Mouse (Mus musculus): ENCODE results near the gene Slc30a5. TPM values are rescaled to one million over a fixed set of nuclear protein-coding genes. Genes with fewer than 3 reads are reported as not detected.

Slc30a5 gene
- polyA plus RNA-seq (2012): 0.15 TPM in 2 replicates

- TF ChIP-seq GATA1 (IDR thresholded peaks at IDR 0.05; ENCODE audit: low read length) (no peak), TAL1 (IDR thresholded peaks at IDR 0.05; ENCODE audit: low read length) (no peak)
- Histone ChIP-seq H3K36me3 (ENCODE audit: control insufficient read depth) (peaks cover 17% of the 10 kb centered on the region), H3K27me3 (ENCODE audit: control insufficient read depth) (peaks cover 2% of the 10 kb centered on the region; the same call in 1 of the 2 replicates), H3K9me3 (ENCODE audit: control insufficient read depth, low read length) (no peaks in the 10 kb centered on the region), H3K4me1 (ENCODE audit: control insufficient read depth) (peaks cover 29% of the 10 kb centered on the region), H3K4me3 (replicated peaks) (peak within 1 kb of the TSS; percentile 97)
Measured at GRCm38 (mm10) chr13:100832741-100833639, at the start of gene Slc30a5. Gene Slc30a5, minus strand, starts transcription at chr13:100833427.

- no peaks in the 10 kb centered on the region for H3K4me1 ChIP-seq (ENCODE audit: control insufficient read depth)
- H3K36me3 ChIP-seq (ENCODE audit: control insufficient read depth): no peaks in the 10 kb centered on the region
- TF ChIP-seq GATA1 (IDR thresholded peaks at IDR 0.05; ENCODE audit: low read length): no peak
- TF ChIP-seq TAL1 (IDR thresholded peaks at IDR 0.05; ENCODE audit: low read length): no peak
- H3K4me3 ChIP-seq (replicated peaks): no peak overlapping the region
- H3K27me3 ChIP-seq (ENCODE audit: control insufficient read depth): no peaks in the 10 kb centered on the region
- no peaks in the 10 kb centered on the region for H3K9me3 ChIP-seq (ENCODE audit: control insufficient read depth, low read length)
Measured at GRCm38 (mm10) chr13:100881944-100882343, 48.7 kb upstream of the Slc30a5 start.

GRCm38 (mm10) chr13:100879806-100880205 lies 46.6 kb upstream of the Slc30a5 start:
- Histone ChIP-seq H3K27me3 (ENCODE audit: control insufficient read depth) (no peaks in the 10 kb centered on the region), H3K4me1 (ENCODE audit: control insufficient read depth) (peaks cover 8% of the 10 kb centered on the region), H3K9me3 (ENCODE audit: control insufficient read depth, low read length) (no peaks in the 10 kb centered on the region), H3K36me3 (ENCODE audit: control insufficient read depth) (no peaks in the 10 kb centered on the region), H3K4me3 (replicated peaks) (no peak overlapping the region)
- TF ChIP-seq TAL1 (IDR thresholded peaks at IDR 0.05; ENCODE audit: low read length) (no peak), GATA1 (IDR thresholded peaks at IDR 0.05; ENCODE audit: low read length) (no peak)

GRCm38 (mm10) chr13:100879326-100879725 lies 46.1 kb upstream of the Slc30a5 start:
- no peak overlapping the region for H3K4me3 ChIP-seq (replicated peaks)
- TF ChIP-seq GATA1 (IDR thresholded peaks at IDR 0.05; ENCODE audit: low read length) (no peak), TAL1 (IDR thresholded peaks at IDR 0.05; ENCODE audit: low read length) (no peak)
- no peaks in the 10 kb centered on the region for H3K36me3 ChIP-seq (ENCODE audit: control insufficient read depth)
- H3K27me3 ChIP-seq (ENCODE audit: control insufficient read depth): no peaks in the 10 kb centered on the region
- no peaks in the 10 kb centered on the region for H3K9me3 ChIP-seq (ENCODE audit: control insufficient read depth, low read length)
- H3K4me1 ChIP-seq (ENCODE audit: control insufficient read depth): peaks cover 11% of the 10 kb centered on the region

DNA sequence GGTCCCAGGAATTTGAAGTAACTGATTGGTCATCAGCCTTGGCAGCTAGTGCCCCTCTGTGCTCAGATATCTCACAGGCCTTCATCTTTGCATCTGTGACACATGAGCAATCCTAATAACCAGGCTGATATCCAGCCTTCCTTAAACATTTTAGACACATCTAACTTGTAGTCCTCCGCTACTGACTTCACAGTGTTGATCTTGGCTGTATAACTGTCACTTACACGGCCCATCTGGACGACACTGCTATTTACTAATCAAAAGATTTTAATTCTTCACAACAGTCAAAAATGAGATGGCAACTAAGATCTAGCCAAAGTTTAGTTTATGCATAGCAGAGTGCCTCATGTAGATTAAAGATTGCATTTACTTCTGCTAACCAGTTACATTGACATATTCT lies 45.0 kb upstream of the Slc30a5 start:
- Histone ChIP-seq H3K4me3 (replicated peaks) (no peak overlapping the region), H3K4me1 (ENCODE audit: control insufficient read depth) (peaks cover 13% of the 10 kb centered on the region), H3K27me3 (ENCODE audit: control insufficient read depth) (no peaks in the 10 kb centered on the region), H3K36me3 (ENCODE audit: control insufficient read depth) (no peaks in the 10 kb centered on the region), H3K9me3 (ENCODE audit: control insufficient read depth, low read length) (no peaks in the 10 kb centered on the region)
- no peak for TF ChIP-seq GATA1 (IDR thresholded peaks at IDR 0.05; ENCODE audit: low read length)
- TF ChIP-seq TAL1 (IDR thresholded peaks at IDR 0.05; ENCODE audit: low read length): no peak

GRCm38 (mm10) chr13:100877703-100878102 lies 44.5 kb upstream of the Slc30a5 start:
- Histone ChIP-seq H3K27me3 (ENCODE audit: control insufficient read depth) (no peaks in the 10 kb centered on the region), H3K4me1 (ENCODE audit: control insufficient read depth) (peaks cover 13% of the 10 kb centered on the region), H3K36me3 (ENCODE audit: control insufficient read depth) (no peaks in the 10 kb centered on the region), H3K9me3 (ENCODE audit: control insufficient read depth, low read length) (no peaks in the 10 kb centered on the region), H3K4me3 (replicated peaks) (no peak overlapping the region)
- TF ChIP-seq TAL1 (IDR thresholded peaks at IDR 0.05; ENCODE audit: low read length) (no peak), GATA1 (IDR thresholded peaks at IDR 0.05; ENCODE audit: low read length) (no peak)

DNA sequence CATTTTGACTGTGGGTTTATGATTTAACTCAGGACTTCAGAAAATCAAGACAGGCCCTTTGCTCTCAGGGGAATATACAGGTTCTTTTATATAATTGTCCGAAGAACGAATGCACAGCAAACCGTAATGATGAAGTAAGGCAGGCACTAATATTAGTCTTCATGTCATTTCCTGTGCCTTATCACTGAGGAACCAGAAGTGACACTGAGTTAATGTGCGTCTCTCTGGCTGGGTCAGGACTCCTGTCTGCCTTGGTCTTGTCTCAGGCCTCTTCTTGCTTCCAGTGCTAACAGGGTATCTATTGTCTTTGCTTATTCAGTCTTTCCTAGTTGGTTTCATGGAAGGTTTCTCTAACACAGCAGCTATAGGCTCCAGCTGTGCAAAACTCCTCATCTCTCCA lies 41.9 kb upstream of the Slc30a5 start:
- H3K9me3 ChIP-seq (ENCODE audit: control insufficient read depth, low read length): peaks cover 3% of the 10 kb centered on the region; the same call in 1 of the 2 replicates
- peaks cover 13% of the 10 kb centered on the region for H3K4me1 ChIP-seq (ENCODE audit: control insufficient read depth)
- H3K36me3 ChIP-seq (ENCODE audit: control insufficient read depth): no peaks in the 10 kb centered on the region
- H3K4me3 ChIP-seq (replicated peaks): no peak overlapping the region
- TF ChIP-seq GATA1 (IDR thresholded peaks at IDR 0.05; ENCODE audit: low read length): no peak
- TF ChIP-seq TAL1 (IDR thresholded peaks at IDR 0.05; ENCODE audit: low read length): no peak
- no peaks in the 10 kb centered on the region for H3K27me3 ChIP-seq (ENCODE audit: control insufficient read depth)

DNA sequence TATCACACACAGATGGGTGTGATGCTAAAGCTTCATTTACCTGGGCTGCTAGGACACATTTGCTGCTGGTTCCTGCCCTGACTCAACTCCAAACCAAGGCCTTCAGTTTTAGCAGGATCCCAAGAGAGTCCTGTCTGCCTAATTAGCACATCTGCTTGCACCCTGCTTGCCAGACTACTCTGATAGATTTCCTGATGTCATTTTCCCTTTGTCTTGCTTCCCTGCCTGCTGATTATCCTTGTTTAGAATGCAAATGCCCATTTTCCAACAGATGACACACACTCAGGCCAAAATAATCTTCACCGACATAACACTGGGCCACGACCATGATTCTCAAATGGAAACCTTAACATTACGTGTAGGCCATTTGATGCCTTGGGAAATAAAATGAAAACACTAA lies 41.4 kb upstream of the Slc30a5 start:
- Histone ChIP-seq H3K36me3 (ENCODE audit: control insufficient read depth) (no peaks in the 10 kb centered on the region), H3K4me1 (ENCODE audit: control insufficient read depth) (peaks cover 13% of the 10 kb centered on the region), H3K27me3 (ENCODE audit: control insufficient read depth) (no peaks in the 10 kb centered on the region), H3K9me3 (ENCODE audit: control insufficient read depth, low read length) (peaks cover 3% of the 10 kb centered on the region; the same call in 1 of the 2 replicates), H3K4me3 (replicated peaks) (no peak overlapping the region)
- TF ChIP-seq GATA1 (IDR thresholded peaks at IDR 0.05; ENCODE audit: low read length) (no peak), TAL1 (IDR thresholded peaks at IDR 0.05; ENCODE audit: low read length) (no peak)

- Histone ChIP-seq H3K36me3 (ENCODE audit: control insufficient read depth) (no peaks in the 10 kb centered on the region), H3K9me3 (ENCODE audit: control insufficient read depth, low read length) (peaks cover 3% of the 10 kb centered on the region; the same call in 1 of the 2 replicates), H3K4me1 (ENCODE audit: control insufficient read depth) (peaks cover 13% of the 10 kb centered on the region), H3K4me3 (replicated peaks) (no peak overlapping the region), H3K27me3 (ENCODE audit: control insufficient read depth) (no peaks in the 10 kb centered on the region)
- TF ChIP-seq TAL1 (IDR thresholded peaks at IDR 0.05; ENCODE audit: low read length) (no peak), GATA1 (IDR thresholded peaks at IDR 0.05; ENCODE audit: low read length) (no peak)
Measured at GRCm38 (mm10) chr13:100873530-100873929, 40.3 kb upstream of the Slc30a5 start.

Measured in erythroblast, embryonic 14.5 days (primary cell).